Mouse (Mus musculus): ENCODE results near the gene Esr1.

The Esr1 gene

GRCm38 (mm10) chr10:4977374-4977773, 366.0 kb downstream of the Esr1 start:
- DNase-seq (ENCODE audit: low read depth, low spot score), result no peak

GRCm38 (mm10) chr10:4983919-4984318, 372.5 kb downstream of the Esr1 start:
- no peak for DNase-seq (ENCODE audit: low read depth, low spot score)

GRCm38 (mm10) chr10:4993802-4994201, 382.4 kb downstream of the Esr1 start:
- DNase-seq (ENCODE audit: low read depth, low spot score), result no peak

GRCm38 (mm10) chr10:4996592-4996991, 385.2 kb downstream of the Esr1 start:
- no peak for DNase-seq (ENCODE audit: low read depth, low spot score)

GRCm38 (mm10) chr10:5008795-5009366, 397.5 kb downstream of the Esr1 start:
- DNase-seq (ENCODE audit: low read depth, low spot score), result no peak

GRCm38 (mm10) chr10:5012004-5012403, 400.6 kb downstream of the Esr1 start:
- DNase-seq (ENCODE audit: low read depth, low spot score), result no peak

- no peak for DNase-seq (ENCODE audit: low read depth, low spot score)
These were observed 403.6 kb downstream of the Esr1 start for GRCm38 (mm10) chr10:5014976-5015375.

GRCm38 (mm10) chr10:5017148-5017547, 405.8 kb downstream of the Esr1 start:
- DNase-seq (ENCODE audit: low read depth, low spot score), result no peak

- no peak for DNase-seq (ENCODE audit: low read depth, low spot score)
These were observed 414.5 kb downstream of the Esr1 start for GRCm38 (mm10) chr10:5025906-5026305.

GRCm38 (mm10) chr10:5027208-5027607, 415.8 kb downstream of the Esr1 start:
- no peak for DNase-seq (ENCODE audit: low read depth, low spot score)

GRCm38 (mm10) chr10:5028301-5028700, 416.9 kb downstream of the Esr1 start:
- no peak for DNase-seq (ENCODE audit: low read depth, low spot score)

- no peak for DNase-seq (ENCODE audit: low read depth, low spot score)
These were observed 417.8 kb downstream of the Esr1 start for GRCm38 (mm10) chr10:5029161-5029560.

- DNase-seq (ENCODE audit: low read depth, low spot score), result no peak
These were observed 418.5 kb downstream of the Esr1 start for GRCm38 (mm10) chr10:5029883-5030282.

GRCm38 (mm10) chr10:5032192-5033048, 421.0 kb downstream of the Esr1 start:
- no peak for DNase-seq (ENCODE audit: low read depth, low spot score)

- DNase-seq (ENCODE audit: low read depth, low spot score), result no peak
These were observed 429.9 kb downstream of the Esr1 start for GRCm38 (mm10) chr10:5041254-5041653.

GRCm38 (mm10) chr10:5044481-5044880, 433.1 kb downstream of the Esr1 start:
- DNase-seq (ENCODE audit: low read depth, low spot score), result no peak

GRCm38 (mm10) chr10:5045213-5045612, 433.8 kb downstream of the Esr1 start:
- DNase-seq (ENCODE audit: low read depth, low spot score), result no peak

- no peak for DNase-seq (ENCODE audit: low read depth, low spot score)
These were observed 434.3 kb downstream of the Esr1 start for GRCm38 (mm10) chr10:5045671-5046070.
